Mouse (Mus musculus) left cerebral cortex, postnatal 25 days (tissue): ENCODE measurements around the gene Son. TPM values are rescaled to one million over a fixed set of nuclear protein-coding genes. Genes with fewer than 3 reads are reported as not detected.
A peak's percentile ranks its signal among the peaks of the same experiment; 100 is the strongest.

Experiments
- DNase-seq, 2 experiments: peaks; one replicate each; pipeline ENCODE4 v3.0.0; 2022; ENCODE audit warnings: low spot score in 2 of 2, mixed read lengths in 1 of 2
- intact Hi-C: fragments of 180-260 bp; cut with DNase I; formaldehyde crosslinking; loops from one replicate; pipeline ENCODE4 v1.15.1; 2025
- total RNA-seq, 2 experiments: library from RNA; stranded (reverse); gene quantifications; 2 replicates each; pipeline ENCODE4 v1.2.3; 2021

Gene Son
- total RNA-seq, 2 experiments from 2014 or later: 201 to 221 TPM

DNA sequence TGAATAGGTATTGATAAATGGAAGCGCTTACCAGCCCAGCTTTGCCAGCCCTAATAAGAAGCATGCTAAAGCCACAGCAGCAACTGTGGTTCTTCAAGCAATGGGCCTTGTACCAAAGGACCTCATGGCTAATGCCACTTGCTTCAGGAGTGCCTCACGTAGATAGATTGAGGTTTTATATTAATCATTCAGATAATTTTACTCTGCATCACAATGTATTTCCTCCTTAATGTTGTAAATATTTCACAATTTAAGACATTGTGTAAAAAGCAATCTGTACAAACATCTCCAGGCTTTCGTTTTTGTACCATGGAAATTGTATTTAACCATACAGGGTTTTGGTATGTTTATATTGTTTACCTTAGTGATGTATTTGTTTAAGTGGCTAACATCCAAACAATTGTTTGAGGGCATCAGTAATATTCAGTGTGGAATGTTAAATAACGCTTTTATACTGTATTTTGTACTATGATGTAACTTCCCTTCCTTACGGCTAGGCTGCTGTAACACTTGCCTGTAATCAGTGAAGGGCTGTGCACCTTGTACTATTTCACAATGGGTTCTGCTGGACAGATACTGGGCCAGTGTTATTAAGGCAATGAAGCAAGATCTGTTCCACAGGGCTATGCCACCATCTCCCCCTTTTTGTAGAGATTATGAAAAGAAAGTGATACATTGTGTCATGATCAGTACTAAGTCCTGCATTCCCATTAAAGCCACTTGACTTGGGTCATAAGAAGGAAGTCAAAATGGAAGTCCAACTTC is 31.0 kb downstream of the Son start:
- no peak for DNase-seq
- intact Hi-C loops: no loop called here

DNA sequence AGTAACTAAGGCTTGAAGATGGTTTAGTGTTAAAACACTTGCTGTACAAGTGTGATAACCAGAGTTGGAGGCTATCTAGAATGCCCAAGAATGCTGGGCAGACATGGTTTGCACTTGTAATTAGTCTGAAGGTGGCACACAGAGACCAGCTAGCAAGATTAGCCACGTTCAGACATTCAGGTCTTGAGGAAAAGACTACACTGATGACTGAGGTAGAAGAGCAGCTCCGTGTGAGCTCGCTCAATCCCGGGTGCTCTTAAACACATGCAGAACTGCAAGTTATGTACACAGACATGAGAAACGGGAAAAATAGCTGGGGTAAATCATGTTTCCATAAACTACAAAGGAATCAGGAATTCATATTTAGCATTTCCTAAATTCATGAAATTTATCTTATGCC is 33.4 kb downstream of the Son start:
- no peak for DNase-seq
- intact Hi-C loops: no loop called here

DNA sequence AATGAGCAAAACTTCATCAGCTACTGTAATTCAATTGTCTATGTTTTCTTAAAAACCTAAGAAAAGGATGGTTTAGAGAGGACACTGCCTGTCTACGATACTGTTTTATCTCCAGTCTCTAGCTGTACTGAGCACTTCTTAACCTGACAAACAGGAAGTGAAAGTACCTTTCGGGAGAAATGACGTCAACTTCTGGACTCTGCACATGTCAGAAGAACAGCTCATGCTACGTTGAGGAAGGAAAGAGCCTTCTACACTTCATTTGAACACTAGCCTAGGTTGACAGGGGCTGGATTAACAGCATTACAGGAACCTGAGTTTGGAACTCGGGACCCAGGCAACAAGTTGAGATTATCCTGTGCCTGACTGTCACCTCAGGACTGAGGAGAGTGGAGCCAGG is 38.2 kb downstream of the Son start:
- intact Hi-C loops: no loop called here
- DNase-seq: no peak

DNA sequence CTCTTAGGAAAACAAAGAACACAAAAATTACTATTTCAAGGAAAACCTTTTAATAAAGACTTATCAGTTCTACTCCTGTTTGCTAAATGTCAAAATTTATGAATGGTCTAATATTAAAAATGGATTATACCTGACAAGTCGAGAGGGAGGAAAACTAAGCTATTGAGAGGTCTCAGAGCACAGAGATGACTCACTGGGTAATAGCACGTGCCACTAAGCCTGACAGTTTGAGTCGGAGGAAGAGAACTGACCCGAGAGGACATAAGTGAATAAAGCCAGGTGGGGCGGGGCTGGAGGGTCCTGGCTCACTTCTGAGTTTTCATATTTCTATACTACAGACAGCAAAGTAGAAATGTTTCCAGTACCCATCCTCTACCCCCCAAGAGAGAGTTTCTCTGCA is 39.1 kb downstream of the Son start:
- intact Hi-C loops: no loop called here
- DNase-seq: no peak

DNA sequence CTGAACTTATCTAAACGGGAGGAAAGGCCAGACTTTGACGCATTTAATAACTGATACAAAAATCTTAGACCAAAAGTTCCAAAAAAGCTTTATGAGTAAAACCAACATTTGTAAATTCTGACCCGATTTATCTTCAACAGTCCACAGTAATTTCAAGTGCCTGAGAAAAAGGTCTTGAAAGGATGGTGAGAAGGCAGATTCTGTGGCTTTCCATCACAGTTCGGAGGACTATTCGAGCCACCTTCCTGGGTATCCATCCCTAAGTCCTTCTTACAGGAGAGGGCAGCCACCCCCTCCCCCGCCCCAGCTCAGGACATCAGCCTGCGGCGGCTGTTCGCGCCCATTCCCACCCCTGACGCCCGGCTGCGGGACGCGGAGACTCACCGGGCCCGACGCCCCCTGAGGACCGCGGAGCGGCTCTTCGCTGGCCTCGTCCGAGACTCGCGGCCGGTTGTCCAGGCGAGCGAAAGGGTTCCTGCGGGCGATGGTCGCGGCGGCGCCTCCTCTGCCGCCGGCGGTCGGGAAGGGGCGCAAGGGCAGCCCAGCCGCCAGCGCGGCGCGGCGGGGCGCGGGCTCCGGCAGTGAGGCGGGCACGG is 40.8 kb downstream of the Son start:
- DNase-seq: no peak
- intact Hi-C loops: no loop called here

DNA sequence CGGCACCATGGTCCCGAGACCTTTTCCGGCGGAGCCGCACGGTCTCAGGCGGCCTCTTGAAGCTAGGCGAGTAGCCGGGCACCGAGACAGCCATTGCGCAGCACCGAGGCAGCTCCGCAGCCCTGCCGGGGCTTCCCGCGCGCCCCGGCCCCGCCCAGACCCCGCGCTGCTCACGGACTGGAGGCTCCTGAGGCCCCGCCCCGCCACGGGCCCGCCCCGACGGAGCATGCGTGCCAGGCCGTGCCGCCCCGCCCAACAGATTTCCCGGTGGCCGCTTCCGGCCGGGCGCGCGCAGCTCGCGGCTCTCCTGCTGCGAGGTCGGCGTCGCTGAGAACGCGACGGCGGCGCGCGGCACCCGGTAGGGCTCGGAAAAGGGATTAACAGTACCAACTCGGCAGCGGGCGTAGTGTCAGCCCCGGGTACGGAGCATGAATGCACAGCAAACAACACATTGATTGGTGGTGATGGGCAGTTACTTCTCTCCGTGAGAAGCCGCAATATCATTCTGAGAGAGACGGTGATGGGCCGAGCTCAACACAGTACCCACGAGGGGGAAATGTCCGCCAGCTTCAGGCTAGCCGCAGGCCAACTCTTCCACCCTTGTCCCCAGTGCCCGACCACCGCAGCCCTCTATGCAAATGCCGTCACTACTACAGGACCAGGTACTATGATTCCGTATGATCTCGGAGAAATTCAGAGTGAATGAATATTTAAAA is 41.5 kb downstream of the Son start, which contains the start of gene Donson:
TSS of gene Donson (minus strand) at position 152 of the 716 bp plus-strand sequence.
- DNase-seq: peak; percentile 92 to 94
- intact Hi-C loops: no loop called here

DNA sequence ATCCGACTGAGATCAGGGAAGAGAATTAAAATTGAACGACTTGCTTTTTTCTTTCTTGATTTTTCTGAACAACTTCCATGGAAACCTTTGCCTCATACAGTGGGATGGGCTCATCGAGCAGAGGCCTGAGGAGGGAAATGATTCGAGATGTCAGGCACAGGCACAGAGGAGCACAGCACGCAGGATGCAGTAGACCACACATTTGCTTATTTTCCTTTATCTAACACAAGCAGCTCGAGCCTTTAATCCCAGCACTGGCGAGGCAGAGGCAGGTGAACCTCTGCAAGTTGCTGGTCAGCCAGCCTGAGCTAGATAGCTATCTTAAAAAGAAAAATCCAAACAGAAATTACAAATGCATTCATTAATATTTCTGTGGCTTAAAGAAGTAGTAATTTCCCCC is 42.5 kb downstream of the Son start:
- intact Hi-C loops: loop anchor here (5.0 kb wide), 1 partner anchor 228 kb away; no protein-coding TSS in a partner anchor
- no peak for DNase-seq

DNA sequence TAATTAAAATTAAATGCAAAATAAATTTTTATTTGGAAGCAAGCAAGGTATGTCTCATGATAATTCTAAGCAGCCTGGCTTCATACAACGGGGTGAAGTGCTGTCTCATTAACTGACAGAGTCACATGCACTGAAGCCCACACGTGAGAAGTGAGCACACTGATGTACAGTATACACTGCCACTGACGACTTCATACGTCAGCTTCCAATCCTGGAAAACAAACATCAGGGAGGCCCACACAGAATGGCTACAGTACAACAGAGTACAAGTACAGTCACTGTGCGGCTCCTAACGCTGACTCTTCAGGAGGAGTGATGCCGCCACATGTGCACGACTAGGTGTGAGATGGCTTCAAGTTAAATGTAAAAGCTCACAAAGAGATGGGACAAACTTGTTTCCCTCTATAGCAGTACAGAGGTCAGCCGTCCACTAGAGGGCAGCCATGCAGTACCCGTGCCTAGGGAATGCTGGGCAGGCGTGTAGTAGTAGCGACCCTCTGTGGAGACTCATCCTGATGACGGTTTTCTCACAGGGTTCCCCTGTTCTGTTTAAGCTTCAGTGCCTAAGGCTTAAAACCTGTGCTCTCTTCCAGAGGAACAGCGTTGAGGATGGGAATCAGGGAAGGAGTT is 47.3 kb downstream of the Son start:
- intact Hi-C loops: loop anchor here (5.0 kb wide), 1 partner anchor 223 kb away; no protein-coding TSS in a partner anchor
- DNase-seq: peak; percentile 66 to 76

DNA sequence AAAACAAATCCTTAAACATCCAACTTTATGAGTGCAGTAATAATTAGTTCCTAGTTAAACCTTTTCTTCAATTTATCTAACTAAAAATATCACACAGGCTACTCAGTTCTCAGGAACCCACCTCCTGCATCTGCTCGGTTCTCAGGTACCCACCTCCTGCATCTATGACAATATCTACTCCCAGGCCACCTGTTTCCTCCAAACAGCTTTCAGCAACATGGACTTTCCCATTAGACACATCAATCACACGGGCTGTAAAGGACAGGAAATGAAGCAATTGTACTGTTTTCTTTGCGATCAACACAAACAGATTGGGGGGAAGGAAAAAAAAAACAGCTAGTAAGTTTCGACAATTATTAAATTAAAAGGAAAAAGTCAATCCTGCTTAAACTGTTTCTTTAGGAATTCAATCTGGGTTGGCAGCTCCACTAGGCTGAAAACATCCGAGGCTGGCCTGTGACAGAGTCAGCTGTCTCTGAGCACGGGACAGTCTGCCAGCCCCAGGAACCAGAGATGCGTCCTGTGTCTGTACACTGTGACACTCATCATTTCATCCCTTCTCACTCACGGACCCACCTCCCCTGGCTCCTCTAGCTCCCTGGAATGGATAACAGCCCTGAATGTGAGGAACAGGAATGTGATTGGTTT is 47.9 kb downstream of the Son start:
- intact Hi-C loops: no loop called here
- no peak for DNase-seq

DNA sequence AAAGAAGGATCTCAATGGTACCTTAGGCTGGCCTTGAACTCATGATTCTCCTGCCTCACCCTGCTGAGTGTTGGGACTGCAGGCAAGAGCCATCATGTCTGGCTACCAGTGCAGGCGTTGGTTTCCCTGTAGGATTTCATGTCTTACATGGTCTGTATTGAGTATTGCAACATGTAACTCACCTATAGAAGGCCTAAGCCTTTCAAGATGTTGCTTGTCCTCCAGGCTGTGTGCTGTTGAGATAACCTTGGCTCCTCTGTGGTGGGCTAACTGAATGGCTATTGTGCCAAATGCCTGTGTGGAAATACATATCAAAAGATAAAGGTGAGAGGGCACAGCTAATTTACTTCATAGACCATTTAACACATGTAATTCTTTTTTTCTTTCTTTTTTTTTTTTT is 51.7 kb downstream of the Son start:
- no peak for DNase-seq
- intact Hi-C loops: no loop called here

DNA sequence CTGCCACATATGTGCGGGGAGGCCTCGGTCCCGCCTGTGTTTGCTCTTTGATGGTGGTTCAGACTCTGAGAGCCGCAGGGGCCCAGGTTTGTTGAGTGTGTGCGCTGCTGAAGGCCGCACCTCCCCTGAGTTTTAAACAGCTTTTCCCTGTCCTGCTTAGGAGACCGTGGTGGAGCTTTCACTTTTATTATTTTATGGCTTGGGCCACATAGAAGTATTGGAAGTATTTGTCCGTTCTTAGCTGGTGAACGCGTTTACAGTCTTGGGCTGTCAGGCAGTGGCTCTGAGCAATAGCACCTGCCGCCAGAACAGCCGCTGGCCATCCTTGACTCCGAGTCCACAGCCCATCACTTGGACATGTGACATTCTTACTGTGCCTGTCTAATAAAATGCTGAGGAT is 54.6 kb downstream of the Son start:
- DNase-seq: no peak
- intact Hi-C loops: no loop called here

DNA sequence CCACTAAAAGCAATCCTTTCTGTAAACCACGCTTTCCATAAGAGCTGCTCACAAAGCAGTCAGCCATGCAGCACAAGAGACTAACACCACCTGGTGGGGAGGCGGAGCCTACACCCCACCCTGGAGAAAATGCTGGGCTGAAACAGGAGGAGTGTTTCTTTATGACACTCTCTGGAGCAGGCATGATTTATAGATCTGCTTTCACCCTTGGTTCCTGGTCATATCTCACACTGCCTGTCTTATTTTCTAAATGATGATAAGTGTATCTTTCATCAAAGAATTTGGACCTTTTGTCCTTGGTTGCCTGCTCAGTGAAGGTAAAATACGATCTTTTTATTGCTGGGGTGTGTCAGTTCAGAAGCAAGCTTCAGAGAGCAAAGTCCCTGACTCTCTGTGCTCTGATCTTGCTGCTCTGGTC is 55.5 kb downstream of the Son start:
- peak in 1 of 2 experiments; percentile 39 for DNase-seq
- intact Hi-C loops: no loop called here

DNA sequence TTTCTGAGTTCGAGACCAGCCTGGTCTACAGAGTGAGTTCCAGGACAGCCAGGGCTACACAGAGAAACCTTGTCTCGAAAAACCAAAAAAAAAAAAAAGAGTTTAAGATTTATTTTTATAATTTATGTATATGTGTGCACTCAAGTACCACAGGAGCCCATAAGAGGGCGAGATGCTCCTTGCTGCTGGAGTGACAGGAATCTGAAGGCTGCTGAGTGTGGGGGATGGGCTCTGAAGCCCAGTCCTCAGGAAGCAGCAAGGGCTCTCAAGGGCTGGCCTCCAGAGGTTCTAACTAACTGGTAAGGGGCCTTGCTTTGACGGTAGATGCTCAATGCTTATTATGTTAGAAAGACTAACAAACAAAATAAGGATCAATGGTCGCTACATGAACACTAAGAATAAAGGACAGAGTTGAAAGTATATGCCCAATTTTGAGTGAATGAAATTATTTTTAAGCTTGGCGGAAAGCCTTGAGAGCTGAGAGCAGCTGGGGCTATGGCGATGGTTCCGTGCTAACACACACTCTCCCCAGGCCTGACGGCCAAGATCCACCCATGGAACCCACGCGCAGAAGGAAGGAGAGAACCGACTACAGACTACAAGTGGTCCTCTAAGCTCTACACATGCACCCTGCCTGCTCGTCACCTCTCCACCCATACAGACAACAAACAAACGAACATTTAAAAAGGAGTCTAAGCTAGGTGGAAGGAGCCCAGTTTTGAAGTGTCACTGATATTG is 57.5 kb downstream of the Son start:
- intact Hi-C loops: no loop called here

DNA sequence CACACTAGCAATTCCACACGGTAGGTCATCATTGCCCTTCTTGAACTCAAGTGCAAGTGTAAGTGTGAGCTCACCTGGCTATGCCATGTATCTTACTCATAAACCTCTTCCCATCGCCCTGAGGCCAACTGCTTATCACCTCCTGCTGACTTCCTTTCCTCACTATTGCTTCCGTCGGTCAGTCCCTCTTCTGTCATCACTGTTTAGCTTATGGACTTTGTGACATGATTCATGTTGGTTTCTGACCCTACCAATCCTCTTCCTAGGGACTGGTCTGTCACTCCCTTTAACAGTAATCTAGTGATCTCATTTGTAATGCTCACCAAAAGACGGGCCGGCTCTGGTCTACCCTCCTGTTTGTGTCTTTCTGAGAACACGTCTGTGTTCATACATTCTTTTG is 62.9 kb downstream of the Son start:
- DNase-seq: no peak
- intact Hi-C loops: no loop called here

More for the DNA sequence above, 57.5 kb downstream of the Son start:
- peak in 1 of 2 experiments; percentile 75 for DNase-seq

DNA sequence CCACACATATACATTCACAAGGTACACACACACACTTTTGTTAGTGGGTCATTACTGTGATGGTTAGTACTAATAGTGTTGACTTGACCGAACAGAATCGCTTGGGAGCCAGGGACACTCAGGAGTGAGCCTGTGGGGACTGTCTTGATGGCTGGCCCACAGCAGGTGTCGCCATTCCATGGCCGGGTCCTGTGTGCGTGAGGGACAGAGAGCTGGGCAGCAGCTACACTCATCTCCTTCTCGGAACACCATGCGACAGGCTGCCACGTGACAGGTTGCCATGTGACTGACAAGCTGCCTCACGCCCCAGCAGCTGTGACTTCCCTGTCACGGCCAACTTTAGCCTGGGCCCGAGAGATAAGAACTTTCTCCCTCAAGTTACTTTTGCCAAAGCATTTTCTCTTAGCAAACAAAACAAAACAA is 69.6 kb downstream of the Son start:
- no peak for DNase-seq
- intact Hi-C loops: no loop called here

DNA sequence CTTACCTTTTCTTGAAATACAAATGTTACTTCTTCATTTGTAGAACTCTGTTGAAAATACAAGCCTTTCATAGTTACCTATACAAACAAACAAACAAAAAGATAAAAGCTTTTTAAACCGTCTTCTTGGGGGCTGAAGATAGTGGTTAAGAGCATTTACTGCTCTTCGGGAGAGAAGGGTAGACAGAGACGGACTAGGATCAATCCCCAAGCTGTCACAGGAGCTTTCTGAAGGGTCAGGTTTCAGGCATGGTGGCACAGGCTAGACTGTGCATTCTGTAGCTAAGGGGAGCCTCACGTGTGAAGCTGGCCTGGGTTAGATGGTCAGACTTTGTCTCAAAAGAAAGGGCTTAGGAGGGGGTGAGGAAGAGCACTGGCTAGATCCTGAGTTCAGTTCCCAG is 70.1 kb downstream of the Son start:
- DNase-seq: no peak
- intact Hi-C loops: no loop called here

DNA sequence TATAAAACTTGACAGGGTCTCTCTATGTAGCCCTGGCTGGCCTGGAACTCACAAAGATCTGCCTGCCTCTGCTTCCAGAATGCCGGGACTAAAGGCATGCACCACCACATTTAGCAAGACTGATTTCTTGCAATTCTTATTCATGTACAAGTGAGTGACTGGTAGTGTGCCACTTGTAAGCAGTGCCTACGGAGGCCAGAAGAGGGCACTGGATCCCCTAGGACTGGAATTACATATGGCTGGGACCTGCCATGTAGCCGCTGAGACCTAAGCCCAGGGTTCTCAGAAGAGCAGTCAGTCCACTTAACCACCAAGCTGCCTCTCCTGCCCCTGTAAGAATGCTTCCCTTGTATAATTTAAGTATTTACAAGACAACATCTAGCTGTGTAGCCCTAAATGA is 76.9 kb downstream of the Son start:
- peak; percentile 33 to 53 for DNase-seq
- intact Hi-C loops: loop anchor here (10.0 kb wide), 1 partner anchor 581 kb away; the partner anchor contains the start of gene Smim11

DNA sequence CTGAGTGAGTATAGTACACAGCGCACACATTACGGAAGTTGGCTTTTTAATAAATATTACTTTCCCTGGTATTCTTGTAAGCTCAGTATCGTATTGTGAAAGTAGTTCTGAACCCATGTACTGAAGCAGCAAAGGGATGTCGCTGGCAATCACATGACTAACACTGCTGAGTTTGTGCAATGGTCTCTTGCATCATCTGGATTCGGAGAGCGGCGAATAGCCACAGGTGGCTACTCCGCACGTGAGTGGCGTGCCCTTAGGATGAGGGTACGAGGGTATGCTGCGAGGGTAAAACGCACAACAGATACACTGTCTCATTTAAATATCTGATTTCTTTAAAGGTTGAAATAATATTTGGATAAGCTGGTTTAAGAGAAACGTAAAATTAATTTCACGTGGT is 80.1 kb downstream of the Son start:
- no peak for DNase-seq
- intact Hi-C loops: loop anchor here (10.0 kb wide), 1 partner anchor 577 kb away; the partner anchor contains the start of gene Smim11
